Mouse (Mus musculus) adrenal gland, postnatal 36 days (tissue): Measurements from ENCODE around the gene Gucy2g. TPM values are rescaled to one million over a fixed set of nuclear protein-coding genes. Genes with fewer than 3 reads are reported as not detected.

Experiments
- DNase-seq, 2 experiments: peaks; one replicate each; pipeline ENCODE4 v3.0.0; 2021; ENCODE audit warnings: mixed read lengths in 1 of 2
- total RNA-seq, 2 experiments: library from RNA; stranded (reverse); gene quantifications; 2 replicates each; pipeline ENCODE4 v1.2.3; 2021

The Gucy2g gene
- total RNA-seq, 2 experiments from 2014 or later: not detected

GRCm38 (mm10) chr19:55247991-55248520 is 7.0 kb upstream of the Gucy2g start:
- DNase-seq: no peak

- DNase-seq: no peak
Measured at GRCm38 (mm10) chr19:55247563-55247962, 6.5 kb upstream of the Gucy2g start.

GRCm38 (mm10) chr19:55244791-55245231 is 3.8 kb upstream of the Gucy2g start:
- peak; percentile 76 to 82 for DNase-seq

GRCm38 (mm10) chr19:55239766-55240426 is 1.1 kb downstream of the Gucy2g start:
- DNase-seq: no peak

- DNase-seq: no peak
Measured at GRCm38 (mm10) chr19:55236564-55236963, 4.5 kb downstream of the Gucy2g start.

GRCm38 (mm10) chr19:55236026-55236425 is 5.0 kb downstream of the Gucy2g start:
- no peak for DNase-seq

GRCm38 (mm10) chr19:55232136-55232535 is 8.9 kb downstream of the Gucy2g start:
- DNase-seq: peak; percentile 79 to 86

GRCm38 (mm10) chr19:55231081-55231480 is 10.0 kb downstream of the Gucy2g start:
- no peak for DNase-seq

- no peak for DNase-seq
Measured at GRCm38 (mm10) chr19:55227135-55227534, 13.9 kb downstream of the Gucy2g start.

- DNase-seq: no peak
Measured at GRCm38 (mm10) chr19:55226621-55227020, 14.4 kb downstream of the Gucy2g start.

- no peak for DNase-seq
Measured at GRCm38 (mm10) chr19:55222268-55222667, 18.8 kb downstream of the Gucy2g start.

GRCm38 (mm10) chr19:55221208-55221607 is 19.8 kb downstream of the Gucy2g start:
- no peak for DNase-seq

GRCm38 (mm10) chr19:55219359-55219758 is 21.7 kb downstream of the Gucy2g start:
- DNase-seq: no peak

GRCm38 (mm10) chr19:55218741-55219221 is 22.3 kb downstream of the Gucy2g start:
- no peak for DNase-seq

- DNase-seq: peak; percentile 84 to 87
Measured at GRCm38 (mm10) chr19:55218192-55218739, 22.8 kb downstream of the Gucy2g start.

GRCm38 (mm10) chr19:55217365-55217764 is 23.7 kb downstream of the Gucy2g start:
- no peak for DNase-seq

- DNase-seq: peak in 1 of 2 experiments; percentile 40
Measured at GRCm38 (mm10) chr19:55216876-55217275, 24.2 kb downstream of the Gucy2g start.

GRCm38 (mm10) chr19:55213617-55214340 is 27.3 kb downstream of the Gucy2g start:
- no peak for DNase-seq

GRCm38 (mm10) chr19:55211698-55212097 is 29.3 kb downstream of the Gucy2g start:
- no peak for DNase-seq

GRCm38 (mm10) chr19:55209084-55209483 is 32.0 kb downstream of the Gucy2g start:
- no peak for DNase-seq

GRCm38 (mm10) chr19:55208654-55209053 is 32.4 kb downstream of the Gucy2g start:
- DNase-seq: no peak

GRCm38 (mm10) chr19:55207746-55208538 is 33.1 kb downstream of the Gucy2g start:
- no peak for DNase-seq
